Mouse (Mus musculus) left cerebral cortex, postnatal 14 days (tissue): ENCODE measurements around the gene Taf12. TPM values are rescaled to one million over a fixed set of nuclear protein-coding genes. Genes with fewer than 3 reads are reported as not detected.

Experiments
- DNase-seq, 2 experiments: peaks; one replicate each; pipeline ENCODE4 v3.0.0; 2021 to 2022; ENCODE audit warnings: low spot score in 2 of 2, mixed read lengths in 1 of 2
- intact Hi-C: fragments of 180-260 bp; cut with DNase I; formaldehyde crosslinking; loops from one replicate; pipeline ENCODE4 v1.15.1; 2025
- long read RNA-seq, 2 experiments: library from polyadenylated mRNA; stranded (forward); transcript quantifications; one replicate each; pipeline ENCODE4 v2.0.0; 2021
- total RNA-seq, 2 experiments: library from RNA; stranded (reverse); gene quantifications; 2 replicates each; pipeline ENCODE4 v1.2.3; 2021

Taf12 gene
- 10 to 100 TPM; 16.9 to 18.3 TPM for total RNA-seq
- long read RNA-seq, experiment 1, transcript Taf12-201 (6 exons, 3,787 nt) = major isoform, 30 of 31 reads
- long read RNA-seq, experiment 1, partial matches to known transcripts = 0 of 31 reads
- long read RNA-seq, experiment 1, other reads (novel, unspliced or antisense) = 1 of 31 reads
- long read RNA-seq, experiment 2, transcript Taf12-201 (6 exons, 3,787 nt) = major isoform, 15 of 17 reads
- long read RNA-seq, experiment 2, partial matches to known transcripts = 0 of 17 reads
- long read RNA-seq, experiment 2, other reads (novel, unspliced or antisense) = 2 of 17 reads

- DNase-seq = peak; percentile 93 to 94
- intact Hi-C loops = loop anchor here (5.0 kb wide), 1 partner anchor 78 kb away; the partner anchor contains the start of gene Rcc1
Observed at GRCm38 (mm10) chr4:132274156-132274862, at the start of gene Taf12. Gene Taf12, plus strand, starts transcription at chr4:132274375.

- no peak for DNase-seq
- intact Hi-C loops = no loop called here
Observed at GRCm38 (mm10) chr4:132230422-132230821, 43.8 kb upstream of the Taf12 start.

DNA sequence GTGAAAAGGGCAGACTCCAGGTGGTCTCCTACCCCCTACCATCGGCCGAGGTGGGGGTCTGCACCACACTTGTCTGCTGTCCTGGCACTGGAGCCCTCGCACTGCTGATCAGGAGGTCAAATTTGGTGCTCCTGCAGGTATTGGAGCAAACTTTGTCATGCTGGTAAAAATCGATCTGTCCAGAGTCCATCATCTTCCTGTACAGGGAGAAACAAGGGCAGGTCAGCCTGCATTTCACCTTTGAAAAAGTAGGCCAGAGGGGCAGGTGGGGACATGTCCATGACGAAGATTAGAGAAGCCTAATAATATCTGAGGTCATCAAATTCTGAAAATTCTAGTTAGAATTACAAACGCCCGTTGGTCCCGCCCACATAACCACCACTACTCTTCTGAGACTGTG is 39.5 kb upstream of the Taf12 start:
- intact Hi-C loops = no loop called here
- no peak for DNase-seq

DNA sequence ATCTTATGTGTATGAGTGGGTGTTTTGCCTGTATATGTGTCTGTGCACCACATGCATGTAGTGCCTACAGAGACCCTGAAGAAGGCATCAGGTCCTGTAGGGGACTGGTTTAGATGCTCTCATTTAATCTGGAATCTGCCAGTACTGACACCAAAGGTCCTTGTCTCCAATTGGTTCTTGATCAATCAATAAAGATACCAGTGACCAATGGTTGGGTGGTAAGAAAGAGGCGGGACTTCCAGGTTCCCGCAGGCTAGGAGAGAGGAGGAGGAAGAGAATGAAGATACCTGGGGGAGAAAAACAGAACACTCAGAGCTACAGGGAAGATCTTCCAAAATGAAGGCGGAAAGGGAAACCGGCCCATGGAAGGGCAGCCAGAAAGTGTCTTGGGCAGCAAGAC is 35.8 kb upstream of the Taf12 start:
- DNase-seq = no peak
- intact Hi-C loops = no loop called here

DNA sequence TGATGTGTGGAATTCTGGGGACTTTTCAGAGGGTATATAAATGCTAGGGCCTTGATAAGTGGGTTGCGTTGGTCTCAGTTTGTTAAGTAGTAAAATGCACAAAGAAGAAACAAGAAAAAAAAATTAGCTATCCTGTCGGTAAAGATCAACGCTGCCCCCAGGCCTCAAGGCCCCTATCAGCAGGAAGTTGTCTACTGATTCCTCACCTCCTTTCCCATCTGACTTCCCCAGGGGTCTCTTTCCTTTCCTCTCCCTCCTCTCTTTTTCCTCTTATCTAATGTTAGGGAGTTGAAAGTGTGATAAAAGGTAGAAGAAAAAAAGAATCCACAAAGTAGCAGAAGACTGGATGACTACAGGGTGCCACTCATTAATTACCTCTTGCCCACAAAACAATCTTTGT is 33.8 kb upstream of the Taf12 start:
- no peak for DNase-seq
- intact Hi-C loops = no loop called here

DNA sequence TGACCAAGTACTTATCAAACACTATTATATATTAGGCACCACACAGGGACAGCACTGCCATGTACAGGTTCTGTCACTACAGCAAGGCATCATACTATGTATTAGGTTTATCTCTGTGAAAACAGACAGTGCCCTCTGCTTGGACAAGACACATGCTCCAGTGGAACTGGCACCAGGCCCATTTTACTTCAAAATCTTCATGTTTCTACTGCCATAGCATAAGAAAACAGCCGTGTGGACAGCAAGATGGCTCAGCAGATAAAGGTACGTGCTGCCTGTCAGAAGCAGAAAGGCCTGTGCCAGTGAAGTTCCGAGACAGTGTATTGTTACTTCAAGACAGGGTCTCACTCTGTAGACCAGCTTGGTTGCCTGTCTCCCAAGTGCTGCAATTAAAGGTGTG is 33.0 kb upstream of the Taf12 start:
- intact Hi-C loops = no loop called here
- DNase-seq = no peak

DNA sequence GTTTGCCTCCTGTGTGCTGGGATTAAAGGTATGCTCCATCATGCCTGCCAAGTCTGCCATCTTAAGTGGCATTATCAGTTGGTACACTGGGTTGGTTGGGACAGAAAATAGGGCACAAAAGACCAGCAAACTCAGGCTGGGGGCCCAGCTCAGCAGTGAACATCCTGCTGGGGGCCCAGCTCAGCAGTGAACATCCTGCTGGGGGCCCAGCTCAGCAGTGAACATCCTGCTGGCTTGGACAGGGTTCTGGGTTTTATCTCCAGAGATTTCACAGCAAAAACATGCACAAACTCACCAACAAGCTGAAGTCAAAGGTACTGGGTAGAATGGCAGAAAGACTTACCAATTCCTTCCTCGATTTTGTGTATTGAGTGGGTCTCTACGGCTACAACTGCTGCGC is 28.5 kb upstream of the Taf12 start:
- DNase-seq = no peak

GRCm38 (mm10) chr4:132247451-132247997 is 26.7 kb upstream of the Taf12 start:
- DNase-seq = no peak
- intact Hi-C loops = no loop called here

More for the DNA sequence above, 28.5 kb upstream of the Taf12 start:
- intact Hi-C loops = no loop called here

DNA sequence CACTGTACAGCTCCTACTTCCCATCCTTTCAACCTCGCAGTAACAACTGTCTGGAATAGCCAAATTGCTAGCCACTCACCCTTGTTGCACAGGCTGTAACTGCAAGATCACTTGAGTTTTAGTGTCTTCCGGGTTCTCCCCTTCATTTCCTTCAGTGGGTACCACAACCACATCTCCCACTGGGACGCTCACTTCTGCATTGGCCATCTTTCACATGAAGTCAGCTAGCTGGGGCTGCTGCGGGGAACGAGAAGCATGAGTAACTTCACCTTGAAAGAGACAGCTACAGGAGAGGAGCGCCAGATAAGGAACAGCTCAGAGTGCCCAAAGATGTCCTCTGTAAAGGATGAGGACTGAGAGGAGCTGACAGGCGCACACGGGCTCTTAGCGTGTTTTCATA is 22.6 kb upstream of the Taf12 start:
- intact Hi-C loops = no loop called here
- DNase-seq = no peak

DNA sequence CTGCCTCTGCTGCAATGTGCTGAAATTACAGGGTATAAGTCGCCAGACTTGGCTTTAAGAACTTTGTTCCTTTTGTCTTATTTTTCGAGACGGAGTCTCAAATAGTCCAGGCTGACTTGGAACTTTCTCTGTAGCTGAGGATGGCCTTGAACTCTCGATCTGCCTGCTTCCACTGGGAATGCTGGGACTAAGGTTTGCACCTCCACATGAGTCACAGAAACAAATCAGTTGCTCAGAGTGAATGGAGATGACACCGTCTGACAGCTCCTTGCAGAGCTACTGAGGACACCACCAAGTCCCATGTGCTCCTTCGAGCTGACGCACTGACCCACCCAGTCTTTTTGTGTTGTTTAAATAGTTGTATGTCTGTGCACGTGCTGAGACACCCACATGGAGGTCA is 21.0 kb upstream of the Taf12 start:
- intact Hi-C loops = no loop called here
- DNase-seq = no peak

DNA sequence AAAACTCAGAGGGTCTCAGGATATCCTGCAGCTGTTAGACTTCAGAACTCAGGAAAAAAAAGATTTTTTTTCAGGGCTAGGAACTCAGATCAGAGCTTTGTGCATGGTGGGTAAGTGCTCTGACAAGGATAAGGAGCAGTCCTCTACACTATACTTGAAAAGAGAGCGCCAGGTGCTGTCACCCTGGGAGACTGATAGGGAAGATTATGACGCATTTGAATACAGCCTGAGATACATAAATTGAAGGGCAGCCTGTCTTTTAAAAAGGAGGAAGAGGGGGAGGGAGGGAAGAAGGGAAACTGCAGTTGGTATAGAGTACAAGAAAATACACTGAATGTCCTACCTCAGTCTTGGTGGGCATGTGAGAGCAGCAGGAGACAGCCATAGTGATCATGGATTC is 20.6 kb upstream of the Taf12 start:
- intact Hi-C loops = no loop called here
- DNase-seq = no peak

DNA sequence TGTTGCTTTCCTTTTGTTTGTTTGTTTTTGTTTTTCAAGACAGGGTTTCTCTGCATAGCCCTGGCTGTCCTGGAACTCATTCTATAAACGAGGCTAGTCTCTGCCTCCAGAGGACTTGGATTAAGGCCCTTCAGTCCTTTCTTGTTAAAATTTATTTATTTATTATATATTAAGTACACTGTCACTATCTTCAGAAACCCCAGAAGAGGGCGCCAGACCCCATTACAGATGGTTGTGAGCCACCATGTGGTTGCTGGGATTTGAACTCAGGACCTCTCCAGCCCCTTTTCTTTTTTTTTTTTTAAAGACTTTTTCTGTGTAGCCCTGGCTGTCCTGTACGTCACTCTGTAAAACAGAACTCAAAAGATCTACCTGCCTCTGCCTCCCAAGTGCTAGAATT is 19.2 kb upstream of the Taf12 start:
- intact Hi-C loops = no loop called here

GRCm38 (mm10) chr4:132256384-132256783 is 17.8 kb upstream of the Taf12 start:
- DNase-seq = no peak
- intact Hi-C loops = no loop called here

More for the DNA sequence above, 19.2 kb upstream of the Taf12 start:
- DNase-seq = no peak

- intact Hi-C loops = no loop called here
- no peak for DNase-seq
Observed at GRCm38 (mm10) chr4:132259248-132259647, 14.9 kb upstream of the Taf12 start.

DNA sequence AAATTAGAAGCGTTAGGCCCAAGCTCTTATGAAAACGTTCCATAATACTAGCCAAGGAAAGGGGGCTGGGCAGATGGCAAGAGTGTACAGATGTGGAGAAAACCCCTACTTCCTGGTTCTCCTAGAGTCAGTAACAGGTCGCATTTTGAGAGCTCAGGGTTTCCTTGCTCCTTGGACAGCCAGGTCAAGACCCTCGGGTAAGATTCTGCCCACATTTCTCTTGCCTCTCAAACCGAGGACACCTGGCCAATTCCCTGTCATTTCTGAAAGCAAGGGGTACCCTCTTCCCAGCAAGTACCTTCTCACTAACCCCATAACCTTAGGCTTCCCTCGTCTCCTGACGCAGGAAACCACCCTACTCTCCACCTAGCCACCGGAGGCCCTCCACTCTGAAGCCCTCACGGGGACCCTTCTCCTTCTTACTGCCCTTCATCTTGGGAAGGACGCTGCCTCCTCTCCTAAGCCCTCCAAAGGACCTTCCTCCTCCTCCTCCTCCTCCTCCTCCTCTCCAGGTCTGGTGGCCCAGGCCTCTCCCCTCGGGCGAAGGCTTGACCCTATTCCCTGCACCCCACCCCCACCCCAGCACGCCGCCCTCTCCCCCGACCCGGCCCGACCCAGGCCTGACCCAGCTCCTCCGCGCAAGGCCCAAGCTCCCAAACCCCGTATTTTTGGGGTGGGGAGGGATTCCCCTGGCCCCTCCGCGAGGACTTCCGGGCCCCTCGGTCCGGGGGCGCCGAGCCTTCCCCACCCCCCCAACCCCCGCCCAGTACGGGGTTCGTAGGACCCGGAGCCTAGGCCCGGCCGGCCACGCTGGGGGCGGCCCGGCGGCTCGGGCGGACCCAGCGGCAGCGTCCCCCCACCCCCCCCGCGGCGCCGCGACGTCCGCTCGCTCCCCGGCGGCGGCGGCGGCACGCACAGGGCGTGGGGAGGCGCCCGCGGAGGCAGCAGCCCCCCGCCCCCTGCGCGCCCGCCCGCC is 13.5 kb upstream of the Taf12 start:
- intact Hi-C loops = no loop called here
- no peak for DNase-seq

DNA sequence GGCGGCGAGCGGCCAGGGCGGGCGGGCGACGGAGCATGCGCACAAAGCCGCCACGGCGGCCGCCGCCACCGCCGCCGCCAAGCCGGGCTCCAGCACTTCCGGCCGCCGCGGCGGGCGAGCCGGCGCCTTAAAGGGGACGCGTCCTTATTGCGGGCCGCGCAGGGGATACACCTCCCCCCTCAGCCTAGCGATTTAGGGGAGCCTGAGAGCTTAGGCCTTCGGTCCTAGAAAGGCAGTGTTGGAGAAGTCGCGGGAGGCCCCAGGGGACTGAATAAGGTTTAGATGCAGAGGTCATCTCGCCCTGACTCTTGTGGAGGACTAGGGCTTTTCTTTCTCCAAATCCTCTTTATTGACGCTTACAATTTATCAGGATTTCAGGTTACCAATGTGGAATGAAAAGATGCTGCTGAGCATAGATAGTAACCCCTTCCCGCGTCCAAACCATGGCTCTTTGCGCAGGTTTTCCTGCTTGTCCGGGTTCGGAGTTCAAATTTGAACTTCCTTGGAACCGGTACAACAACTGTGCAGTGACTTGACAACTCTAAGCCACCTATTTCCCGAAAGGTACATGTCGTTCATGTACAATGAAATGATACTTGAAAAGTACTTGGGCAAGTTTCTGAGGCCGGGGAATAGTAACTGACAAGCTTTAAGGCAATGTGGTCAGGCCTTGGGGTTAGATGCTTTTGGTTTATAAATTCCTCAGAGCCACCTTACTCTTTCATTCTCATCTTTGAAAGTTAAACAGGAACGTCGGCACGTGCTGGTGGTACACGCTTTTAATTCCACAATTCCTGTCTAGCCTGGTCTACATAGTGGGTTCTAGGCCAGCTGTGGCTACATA is 12.4 kb upstream of the Taf12 start, which contains the start of gene Gmeb1:
TSS of gene Gmeb1 (minus strand) at position 89 of the 844 bp plus-strand sequence.
- intact Hi-C loops = no loop called here
- peak; percentile 59 to 79 for DNase-seq

GRCm38 (mm10) chr4:132262358-132262616 is 11.9 kb upstream of the Taf12 start:
- intact Hi-C loops = no loop called here
- DNase-seq = no peak

DNA sequence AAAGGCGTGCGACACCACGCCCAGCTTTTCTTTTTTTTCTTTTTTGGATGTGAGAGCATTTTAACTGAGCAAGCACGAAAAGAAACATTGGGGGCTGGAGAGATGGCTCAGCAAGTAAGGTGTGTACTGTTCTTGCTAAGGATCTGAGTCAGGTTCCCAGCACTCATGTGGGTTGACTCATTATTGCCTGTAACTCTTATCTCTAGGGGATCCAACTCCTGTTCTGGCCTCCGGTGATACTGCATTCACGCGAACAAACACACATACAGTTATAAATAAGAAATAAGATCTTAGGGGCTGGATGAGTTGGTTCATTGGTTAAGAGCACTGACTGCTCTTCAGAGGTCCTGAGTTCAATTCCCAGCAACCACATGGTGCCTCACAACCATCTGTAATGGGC is 10.9 kb upstream of the Taf12 start:
- DNase-seq = no peak
- intact Hi-C loops = no loop called here

GRCm38 (mm10) chr4:132266835-132267349 is 7.3 kb upstream of the Taf12 start:
- no peak for DNase-seq
- intact Hi-C loops = loop anchor here (2.0 kb wide), 1 partner anchor 54 kb away; the partner anchor contains the start of gene Ythdf2
